Mouse (Mus musculus) liver, embryonic 14.5 days (tissue): ENCODE measurements around the gene Klhl12. TPM values are rescaled to one million over a fixed set of nuclear protein-coding genes. Genes with fewer than 3 reads are reported as not detected.
"Not testable (repeated sequence)": the region's sequence is repeated elsewhere in the genome, so short reads cannot be mapped to it uniquely, and the experiment has no call there.

Experiments used
- ATAC-seq: fragments of 200-750 bp; cut with Nextera tagmentation; 2 replicates; pipeline ENCODE4 v1.8.0; 2017; ENCODE audit warnings: moderate number of reproducible peaks, mild to moderate bottlenecking, moderate library complexity; ENCODE audit not compliant: insufficient read depth
- DNase-seq, 3 experiments: peaks; one replicate each; pipeline ENCODE4 v3.0.0-alpha.2; 2012 to 2013; ENCODE audit warnings: low read depth in 3 of 3, low spot score in 3 of 3
- H3K27ac ChIP-seq: fragments of 300-500 bp; sonication (generic); 2 replicates; pipeline ENCODE4 v1.5.1; 2014; ENCODE audit warnings: moderate library complexity, mild to moderate bottlenecking, control low read depth, inconsistent platforms
- H3K27me3 ChIP-seq: fragments of 300-500 bp; sonication (generic); 2 replicates; pipeline ENCODE4 v1.6.1; 2014; ENCODE audit warnings: mild to moderate bottlenecking, low read length, moderate library complexity; ENCODE audit not compliant: control insufficient read depth, insufficient read depth
- H3K36me3 ChIP-seq: fragments of 300-500 bp; sonication (generic); replicated peaks from 2 replicates; pipeline ENCODE4 v1.6.1; 2014; ENCODE audit warnings: low read depth; ENCODE audit not compliant: control insufficient read depth, insufficient read depth
- H3K4me1 ChIP-seq, 2 experiments: fragments of 200-500 bp in 1 of 2; fragments of 300-500 bp in 1 of 2; sonication (generic) in 1 of 2; replicated peaks; 2 replicates each; pipeline ENCODE4 v1.6.1; 2012 to 2014; ENCODE audit warnings: antibody characterized with exemption in 1 of 2, inconsistent platforms in 1 of 2, low read length in 1 of 2; ENCODE audit not compliant: control insufficient read depth in 2 of 2, insufficient read depth in 2 of 2
- H3K4me2 ChIP-seq: fragments of 300-500 bp; sonication (generic); 2 replicates; pipeline ENCODE4 v1.6.1; 2014; ENCODE audit warnings: low read depth, mild to moderate bottlenecking, control low read depth, moderate library complexity
- H3K4me3 ChIP-seq, 2 experiments: fragments of 200-500 bp in 1 of 2; fragments of 300-500 bp in 1 of 2; sonication (generic) in 1 of 2; 2 replicates each; pipeline ENCODE4 v1.5.1; 2012 to 2014; ENCODE audit warnings: low read depth in 2 of 2, low read length in 2 of 2, mild to moderate bottlenecking in 2 of 2, control low read depth in 1 of 2, inconsistent platforms in 1 of 2, moderate library complexity in 1 of 2; ENCODE audit not compliant: insufficient read depth in 1 of 2
- H3K9ac ChIP-seq: fragments of 300-500 bp; sonication (generic); replicated peaks from 2 replicates; pipeline ENCODE4 v1.6.1; 2014; ENCODE audit warnings: mild to moderate bottlenecking, control low read depth, moderate library complexity
- H3K9me3 ChIP-seq: fragments of 300-500 bp; sonication (generic); 2 replicates; pipeline ENCODE4 v1.6.1; 2016; ENCODE audit warnings: low read length, mixed read lengths; ENCODE audit not compliant: control insufficient read depth
- CTCF ChIP-seq: IDR thresholded peaks from 2 replicates; pipeline ENCODE4 v1.5.1; 2016; ENCODE audit warnings: antibody characterized with exemption, low read depth, control low read depth
- EP300 ChIP-seq: IDR thresholded peaks from 2 replicates; pipeline ENCODE4 v1.6.1; 2016; ENCODE audit warnings: antibody characterized with exemption, low read depth
- WGBS: fragments of 180-500 bp; shearing (Covaris S2); extraction: QIAGEN DNeasy Blood & Tissue Kit; methylation state at CpG from one replicate; pipeline ENCODE4 v1.1.7; 2014; ENCODE audit not compliant: insufficient replicate concordance; 5-methylcytosine and 5-hydroxymethylcytosine counted together
- polyA plus RNA-seq, 2 experiments: library from polyadenylated mRNA; depleted of rRNA in 1 of 2; stranded (reverse) in 1 of 2; unstranded in 1 of 2; fragments of >200 nt; fragmentation: Nextera tagmentation in 1 of 2; extraction: Ambion mirVana in 1 of 2; gene quantifications; 2 replicates each; pipeline versions ENCODE4 v1.2.1 to v1.2.3; 2012 to 2014

The Klhl12 gene
- polyA plus RNA-seq, 2 experiments: 17.9 to 28.0 TPM

DNA sequence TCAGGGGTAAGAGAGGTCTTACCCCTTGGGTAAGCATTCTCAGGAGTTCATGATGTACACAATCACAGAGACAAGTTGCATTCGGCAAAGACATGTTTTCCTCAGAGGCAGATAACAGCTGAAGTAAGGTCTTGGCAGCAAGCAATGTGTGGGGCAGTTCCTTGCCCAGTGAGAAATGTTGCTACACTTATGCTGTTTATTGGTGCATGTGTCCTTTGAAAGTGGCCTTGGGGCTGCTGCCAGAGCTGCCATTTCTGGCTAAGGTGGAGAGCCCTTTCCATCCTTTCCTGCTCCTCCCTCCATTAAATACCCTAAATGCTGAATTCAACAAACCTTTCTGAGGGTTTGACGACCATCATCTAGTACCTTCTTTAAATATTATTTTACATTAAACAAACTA is 9.9 kb upstream of the Klhl12 start:
- Histone ChIP-seq H3K4me3 (no peak overlapping the region), H3K27me3 (no peaks in the 10 kb centered on the region), H3K9ac (no peak overlapping the region), H3K9me3 (no peaks in the 10 kb centered on the region), H3K4me2 (no peak overlapping the region), H3K4me1 (peaks cover 0 to 8% of the 10 kb centered on the region in 2 experiments; a peak in 3 of 4 replicates), H3K27ac (no peak overlapping the region), H3K36me3 (no peaks in the 10 kb centered on the region)
- TF ChIP-seq CTCF (no peak), EP300 (no peak)
- WGBS: 62% methylated on average over 2 of the region's 2 CpGs
- ATAC-seq: no peak
- no peak for DNase-seq

DNA sequence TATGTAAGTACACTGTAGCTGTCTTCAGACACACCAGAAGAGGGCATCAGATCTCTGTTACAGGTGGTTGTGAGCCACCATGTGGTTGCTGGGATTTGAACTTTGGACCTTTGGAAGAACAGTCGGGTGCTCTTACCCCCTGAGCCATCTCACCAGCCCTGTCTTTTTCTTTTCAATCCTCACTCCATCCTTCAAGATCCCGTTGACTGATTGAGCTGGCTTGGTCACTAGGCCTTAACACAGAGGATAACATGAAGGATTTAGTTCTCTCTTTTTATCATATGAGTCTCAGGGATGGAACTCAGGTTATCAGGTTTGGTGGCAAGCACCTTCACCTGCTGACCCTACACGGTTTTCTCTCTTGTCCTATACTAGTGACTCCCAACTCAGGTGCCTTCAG is 6.8 kb upstream of the Klhl12 start:
- not testable (repeated sequence) for H3K4me2 ChIP-seq, H3K36me3 ChIP-seq, H3K9me3 ChIP-seq, DNase-seq, ATAC-seq, H3K27ac ChIP-seq, H3K9ac ChIP-seq, H3K27me3 ChIP-seq, H3K4me1 ChIP-seq, H3K4me3 ChIP-seq
- 54% methylated on average over 3 of the region's 3 CpGs for WGBS

DNA sequence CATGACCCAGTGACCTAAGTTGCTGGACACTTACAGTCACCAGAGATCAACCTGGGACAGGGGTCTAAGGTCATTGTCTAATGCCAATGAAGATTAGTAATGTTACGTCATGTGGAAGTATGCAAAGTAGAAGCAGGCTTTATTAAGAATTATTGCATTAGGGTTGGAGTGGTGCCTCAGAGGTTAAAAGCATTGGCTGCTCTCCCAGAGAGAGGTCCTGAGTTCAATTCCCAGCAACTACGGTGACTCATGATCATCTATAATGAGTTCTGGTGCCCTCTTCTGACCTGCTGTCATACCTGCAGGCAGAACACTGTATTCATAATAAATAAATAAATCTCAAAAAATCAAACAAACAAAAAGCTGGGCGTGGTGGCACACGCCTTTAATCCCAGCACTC is 5.1 kb upstream of the Klhl12 start:
- no peaks in the 10 kb centered on the region for H3K36me3 ChIP-seq
- WGBS: 74% methylated on average over 4 of the region's 4 CpGs
- H3K4me2 ChIP-seq: no peak overlapping the region
- no peak overlapping the region for H3K4me3 ChIP-seq
- H3K27ac ChIP-seq: no peak overlapping the region
- H3K9ac ChIP-seq: no peak overlapping the region
- no peaks in the 10 kb centered on the region for H3K9me3 ChIP-seq
- DNase-seq (no peak), ATAC-seq (no peak)
- TF ChIP-seq CTCF (no peak), EP300 (no peak)
- H3K4me1 ChIP-seq: peaks cover 0 to 4% of the 10 kb centered on the region in 2 experiments; a peak in 1 of 4 replicates
- no peaks in the 10 kb centered on the region for H3K27me3 ChIP-seq

DNA sequence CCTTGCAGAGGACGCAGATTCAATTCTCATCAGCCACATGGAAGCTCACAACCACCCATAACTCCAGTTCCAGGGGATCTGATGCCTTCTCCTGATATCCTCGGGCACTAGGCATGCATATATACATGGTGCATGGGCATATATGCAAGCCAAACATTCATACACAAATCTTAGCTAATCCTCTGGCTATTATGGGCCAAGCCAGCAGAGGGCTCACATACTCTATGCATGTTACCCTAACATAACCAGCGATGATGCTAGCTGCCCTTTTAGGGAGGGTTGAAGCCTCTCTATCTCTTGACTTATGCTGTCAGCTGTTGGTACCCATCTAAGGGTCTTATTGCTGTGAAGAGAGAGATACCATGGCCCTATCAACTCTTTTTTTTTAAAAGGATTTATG is 4.3 kb upstream of the Klhl12 start:
- Histone ChIP-seq H3K4me3 (no peak overlapping the region), H3K4me2 (no peak overlapping the region), H3K36me3 (no peaks in the 10 kb centered on the region), H3K27ac (no peak overlapping the region), H3K27me3 (no peaks in the 10 kb centered on the region), H3K9ac (no peak overlapping the region), H3K4me1 (peaks cover 0 to 4% of the 10 kb centered on the region in 2 experiments; a peak in 1 of 4 replicates), H3K9me3 (no peaks in the 10 kb centered on the region)
- DNase-seq (peak in 2 of 3 experiments; percentile 35 to 42), ATAC-seq (no peak)
- WGBS: 24% methylated on average over 3 of the region's 3 CpGs
- peak; percentile 86 for TF ChIP-seq CTCF
- no peak; the same call in 1 of the 2 replicates for TF ChIP-seq EP300

DNA sequence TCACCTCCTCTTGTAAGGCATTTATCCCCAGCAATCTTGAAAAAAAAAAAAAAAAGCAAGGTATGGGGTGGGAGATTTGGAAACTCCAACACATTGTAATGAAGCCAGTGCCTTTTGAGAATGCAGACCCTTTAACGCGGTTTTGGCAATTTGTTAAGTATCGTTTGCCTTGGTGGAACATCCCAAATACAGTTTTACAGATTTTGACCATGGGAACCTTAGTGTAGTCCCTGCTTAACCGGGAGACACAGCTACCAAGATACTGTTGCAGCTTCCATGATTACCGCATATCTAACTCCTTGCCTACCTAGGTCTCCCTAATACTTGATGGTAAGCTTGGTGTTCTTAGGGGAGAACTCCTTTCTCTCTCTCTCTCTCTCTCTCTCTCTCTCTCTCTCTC is 729 bp downstream of the Klhl12 start:
- Histone ChIP-seq H3K27me3 (no peaks in the 10 kb centered on the region), H3K9ac (peak overlapping the region; percentile 98), H3K4me3 (peak overlapping the region; percentile 86 to 92), H3K4me1 (peaks cover 22 to 24% of the 10 kb centered on the region in 2 experiments), H3K27ac (peak overlapping the region; percentile 80), H3K9me3 (no peaks in the 10 kb centered on the region), H3K4me2 (peak overlapping the region; percentile 80), H3K36me3 (peaks cover 22% of the 10 kb centered on the region)
- peak in 1 of 3 experiments; percentile 24 for DNase-seq
- no peak for ATAC-seq
- WGBS: 10% methylated on average over 5 of the region's 5 CpGs
- TF ChIP-seq CTCF: no peak
- no peak for TF ChIP-seq EP300
